Mouse (Mus musculus) limb, embryonic 15.5 days (tissue): Measurements from ENCODE around the gene Kcnq1. TPM values are rescaled to one million over a fixed set of nuclear protein-coding genes. Genes with fewer than 3 reads are reported as not detected.

Experiments
- ATAC-seq: fragments of 200-750 bp; cut with Nextera tagmentation; 2 replicates; pipeline ENCODE4 v1.8.0; 2017; ENCODE audit warnings: low read depth, moderate TSS enrichment; ENCODE audit not compliant: insufficient number of reproducible peaks, low FRiP score, low TSS enrichment
- H3K27ac ChIP-seq: fragments of 300-500 bp; sonication (generic); 2 replicates; pipeline ENCODE4 v1.5.1; 2015; ENCODE audit warnings: moderate library complexity, mild to moderate bottlenecking, inconsistent platforms
- H3K27me3 ChIP-seq: fragments of 300-500 bp; sonication (generic); 2 replicates; pipeline ENCODE4 v1.6.1; 2015; ENCODE audit warnings: inconsistent platforms
- H3K36me3 ChIP-seq: fragments of 300-500 bp; sonication (generic); 2 replicates; pipeline ENCODE4 v1.6.1; 2015; ENCODE audit warnings: inconsistent platforms
- H3K4me1 ChIP-seq: fragments of 300-500 bp; sonication (generic); 2 replicates; pipeline ENCODE4 v1.6.1; 2015; ENCODE audit warnings: inconsistent platforms
- H3K4me2 ChIP-seq: fragments of 300-500 bp; sonication (generic); 2 replicates; pipeline ENCODE4 v1.6.1; 2015; ENCODE audit warnings: mild to moderate bottlenecking, inconsistent platforms
- H3K4me3 ChIP-seq: fragments of 300-500 bp; sonication (generic); 2 replicates; pipeline ENCODE4 v1.5.1; 2015; ENCODE audit warnings: mild to moderate bottlenecking, inconsistent platforms
- H3K9ac ChIP-seq: fragments of 300-500 bp; sonication (generic); 2 replicates; pipeline ENCODE4 v1.6.1; 2015; ENCODE audit warnings: inconsistent platforms
- H3K9me3 ChIP-seq: fragments of 300-500 bp; sonication (generic); 2 replicates; pipeline ENCODE4 v1.6.1; 2016; ENCODE audit warnings: inconsistent platforms
- WGBS: fragments of 180-500 bp; shearing (Covaris S2); methylation state at CpG from one replicate; pipeline ENCODE4 v1.1.7; 2015; 5-methylcytosine and 5-hydroxymethylcytosine counted together
- polyA plus RNA-seq: library from polyadenylated mRNA; unstranded; fragments of >200 nt; fragmentation: Nextera tagmentation; extraction: Ambion mirVana; gene quantifications from 2 replicates; pipeline ENCODE4 v1.2.1, GENCODE M21; 2015

The Kcnq1 gene
- polyA plus RNA-seq, 1 experiment from 2014 or later = 1.1 TPM

- Histone ChIP-seq H3K27me3 (no peaks in the 10 kb centered on the region), H3K4me2 (peak overlapping the region; percentile 21; the same call in 1 of the 2 replicates), H3K9ac (no peak overlapping the region), H3K4me1 (peaks cover 27% of the 10 kb centered on the region), H3K27ac (peak overlapping the region; percentile 81), H3K36me3 (no peaks in the 10 kb centered on the region), H3K9me3 (no peaks in the 10 kb centered on the region), H3K4me3 (no peak overlapping the region)
- ATAC-seq = peak; percentile 66
- 15% methylated on average over 27 of the region's 27 CpGs for WGBS
These were observed 282.9 kb downstream of the Kcnq1 start for GRCm38 (mm10) chr7:143388783-143389695.

- H3K4me3 ChIP-seq = no peak overlapping the region
- H3K9me3 ChIP-seq = no peaks in the 10 kb centered on the region
- H3K9ac ChIP-seq = no peak overlapping the region
- peak overlapping the region; percentile 81 for H3K27ac ChIP-seq
- no peaks in the 10 kb centered on the region for H3K36me3 ChIP-seq
- ATAC-seq = 0 out of 2 replicates have a peak, but pooled peaks have one; percentile 3
- WGBS = 18% methylated on average over 2 of the region's 2 CpGs
- peaks cover 27% of the 10 kb centered on the region for H3K4me1 ChIP-seq
- no peak overlapping the region for H3K4me2 ChIP-seq
- H3K27me3 ChIP-seq = no peaks in the 10 kb centered on the region
These were observed 283.7 kb downstream of the Kcnq1 start for GRCm38 (mm10) chr7:143389860-143390259.

- H3K4me3 ChIP-seq = no peak overlapping the region
- H3K27ac ChIP-seq = peak overlapping the region; percentile 81
- H3K36me3 ChIP-seq = no peaks in the 10 kb centered on the region
- no peaks in the 10 kb centered on the region for H3K27me3 ChIP-seq
- WGBS = 63% methylated on average over 12 of the region's 12 CpGs
- ATAC-seq = no peak
- H3K4me1 ChIP-seq = peaks cover 32% of the 10 kb centered on the region
- H3K4me2 ChIP-seq = no peak overlapping the region
- H3K9me3 ChIP-seq = no peaks in the 10 kb centered on the region
- H3K9ac ChIP-seq = no peak overlapping the region
These were observed 284.3 kb downstream of the Kcnq1 start for GRCm38 (mm10) chr7:143390277-143390948.

GRCm38 (mm10) chr7:143395113-143395563 is 289.0 kb downstream of the Kcnq1 start:
- Histone ChIP-seq H3K4me3 (no peak overlapping the region), H3K4me2 (no peak overlapping the region), H3K9ac (no peak overlapping the region), H3K9me3 (no peaks in the 10 kb centered on the region), H3K27me3 (no peaks in the 10 kb centered on the region), H3K4me1 (peaks cover 20% of the 10 kb centered on the region), H3K27ac (no peak overlapping the region), H3K36me3 (no peaks in the 10 kb centered on the region)
- no peak for ATAC-seq
- WGBS = 40% methylated on average over 9 of the region's 9 CpGs

- Histone ChIP-seq H3K27me3 (no peaks in the 10 kb centered on the region), H3K4me3 (no peak overlapping the region), H3K27ac (0 out of 2 replicates have a peak overlapping the region, but pooled peaks have one; percentile 23), H3K36me3 (no peaks in the 10 kb centered on the region), H3K4me1 (peaks cover 27% of the 10 kb centered on the region), H3K9ac (no peak overlapping the region), H3K4me2 (no peak overlapping the region), H3K9me3 (no peaks in the 10 kb centered on the region)
- WGBS = 69% methylated on average over 10 of the region's 10 CpGs
- ATAC-seq = no peak
These were observed 293.6 kb downstream of the Kcnq1 start for GRCm38 (mm10) chr7:143399756-143400155.

GRCm38 (mm10) chr7:143400599-143400998 is 294.4 kb downstream of the Kcnq1 start:
- Histone ChIP-seq H3K4me2 (no peak overlapping the region), H3K4me3 (no peak overlapping the region), H3K27ac (0 out of 2 replicates have a peak overlapping the region, but pooled peaks have one; percentile 23), H3K9ac (no peak overlapping the region), H3K27me3 (no peaks in the 10 kb centered on the region), H3K4me1 (peaks cover 20% of the 10 kb centered on the region), H3K36me3 (no peaks in the 10 kb centered on the region), H3K9me3 (no peaks in the 10 kb centered on the region)
- no peak for ATAC-seq
- WGBS = 59% methylated on average over 6 of the region's 6 CpGs

- no peak overlapping the region for H3K4me3 ChIP-seq
- H3K9ac ChIP-seq = no peak overlapping the region
- 36% methylated on average over 5 of the region's 5 CpGs for WGBS
- H3K27ac ChIP-seq = peak overlapping the region; percentile 12; the same call in 1 of the 2 replicates
- H3K36me3 ChIP-seq = no peaks in the 10 kb centered on the region
- no peaks in the 10 kb centered on the region for H3K27me3 ChIP-seq
- peaks cover 19% of the 10 kb centered on the region for H3K4me1 ChIP-seq
- H3K9me3 ChIP-seq = no peaks in the 10 kb centered on the region
- no peak overlapping the region for H3K4me2 ChIP-seq
- peak; percentile 70 for ATAC-seq
These were observed 295.4 kb downstream of the Kcnq1 start for GRCm38 (mm10) chr7:143401429-143402016.

GRCm38 (mm10) chr7:143404296-143404695 is 298.1 kb downstream of the Kcnq1 start:
- Histone ChIP-seq H3K9me3 (no peaks in the 10 kb centered on the region), H3K36me3 (no peaks in the 10 kb centered on the region), H3K4me2 (no peak overlapping the region), H3K4me1 (peaks cover 38% of the 10 kb centered on the region), H3K4me3 (no peak overlapping the region), H3K9ac (no peak overlapping the region), H3K27ac (no peak overlapping the region), H3K27me3 (no peaks in the 10 kb centered on the region)
- no peak for ATAC-seq
- WGBS = 55% methylated on average over 6 of the region's 6 CpGs

- ATAC-seq = peak; percentile 60
- Histone ChIP-seq H3K4me1 (peaks cover 27% of the 10 kb centered on the region), H3K36me3 (no peaks in the 10 kb centered on the region), H3K4me2 (0 out of 2 replicates have a peak overlapping the region, but pooled peaks have one; percentile 17), H3K9ac (no peak overlapping the region), H3K9me3 (no peaks in the 10 kb centered on the region), H3K4me3 (no peak overlapping the region), H3K27ac (peak overlapping the region; percentile 82), H3K27me3 (no peaks in the 10 kb centered on the region)
- WGBS = 45% methylated on average over 9 of the region's 9 CpGs
These were observed 301.9 kb downstream of the Kcnq1 start for GRCm38 (mm10) chr7:143407931-143408501.

- H3K27me3 ChIP-seq = no peaks in the 10 kb centered on the region
- no peak overlapping the region for H3K9ac ChIP-seq
- peak; percentile 85 for ATAC-seq
- no peak overlapping the region for H3K4me3 ChIP-seq
- H3K4me1 ChIP-seq = peaks cover 27% of the 10 kb centered on the region
- H3K4me2 ChIP-seq = peak overlapping the region; percentile 17; the same call in 1 of the 2 replicates
- WGBS = 23% methylated on average over 13 of the region's 13 CpGs
- H3K27ac ChIP-seq = peak overlapping the region; percentile 82
- no peaks in the 10 kb centered on the region for H3K9me3 ChIP-seq
- H3K36me3 ChIP-seq = no peaks in the 10 kb centered on the region
These were observed 302.5 kb downstream of the Kcnq1 start for GRCm38 (mm10) chr7:143408615-143409021.

GRCm38 (mm10) chr7:143412606-143413005 is 306.4 kb downstream of the Kcnq1 start:
- Histone ChIP-seq H3K9ac (no peak overlapping the region), H3K27ac (no peak overlapping the region), H3K4me3 (no peak overlapping the region), H3K4me2 (no peak overlapping the region), H3K4me1 (peaks cover 39% of the 10 kb centered on the region), H3K27me3 (no peaks in the 10 kb centered on the region), H3K36me3 (no peaks in the 10 kb centered on the region), H3K9me3 (no peaks in the 10 kb centered on the region)
- no peak for ATAC-seq
- 66% methylated on average over 6 of the region's 6 CpGs for WGBS
